Mouse (Mus musculus): ENCODE measurements around the gene Krt6b.
"Not testable (repeated sequence)": the region's sequence is repeated elsewhere in the genome, so short reads cannot be mapped to it uniquely, and the experiment has no call there.

Krt6b gene

GRCm38 (mm10) chr15:101680187-101680586 is at the start of gene Krt6b:
Gene Krt6b (minus strand): TSS chr15:101680287.
- DNase-seq (ENCODE audit: low spot score), result no peak

- no peak for DNase-seq (ENCODE audit: low spot score)
These were observed 44.6 kb upstream of the Krt6b start for GRCm38 (mm10) chr15:101724686-101725085.

- no peak for DNase-seq (ENCODE audit: low spot score)
These were observed 35.7 kb upstream of the Krt6b start for GRCm38 (mm10) chr15:101715831-101716230.

GRCm38 (mm10) chr15:101714356-101714755 is 34.3 kb upstream of the Krt6b start:
- no peak for DNase-seq (ENCODE audit: low spot score)

GRCm38 (mm10) chr15:101713731-101714130 is 33.6 kb upstream of the Krt6b start:
- DNase-seq (ENCODE audit: low spot score), result no peak

GRCm38 (mm10) chr15:101712720-101713119 is 32.6 kb upstream of the Krt6b start, which contains the start of gene Krt5:
Gene Krt5 (minus strand): TSS chr15:101712898.
- DNase-seq (ENCODE audit: low spot score), result no peak

- DNase-seq (ENCODE audit: low spot score), result no peak
These were observed 28.6 kb upstream of the Krt6b start for GRCm38 (mm10) chr15:101708683-101709082.

- DNase-seq (ENCODE audit: low spot score), result no peak
These were observed 27.4 kb upstream of the Krt6b start for GRCm38 (mm10) chr15:101707454-101707853.

- no peak for DNase-seq (ENCODE audit: low spot score)
These were observed 24.0 kb upstream of the Krt6b start for GRCm38 (mm10) chr15:101704066-101704465.

- DNase-seq (ENCODE audit: low spot score), result no peak
These were observed 22.3 kb upstream of the Krt6b start for GRCm38 (mm10) chr15:101702380-101702779.

- no peak for DNase-seq (ENCODE audit: low spot score)
These were observed 19.8 kb upstream of the Krt6b start for GRCm38 (mm10) chr15:101699866-101700265.

GRCm38 (mm10) chr15:101699192-101699591 is 19.1 kb upstream of the Krt6b start:
- DNase-seq (ENCODE audit: low spot score), result no peak

- no peak for DNase-seq (ENCODE audit: low spot score)
These were observed 17.5 kb upstream of the Krt6b start for GRCm38 (mm10) chr15:101697326-101698188.

- DNase-seq (ENCODE audit: low spot score), result no peak
These were observed 14.1 kb upstream of the Krt6b start, which contains the start of gene Krt6a for GRCm38 (mm10) chr15:101694207-101694606. Gene Krt6a (minus strand): TSS chr15:101694307.

GRCm38 (mm10) chr15:101690460-101690859 is 10.4 kb upstream of the Krt6b start:
- DNase-seq (ENCODE audit: low spot score), result not testable (repeated sequence)

GRCm38 (mm10) chr15:101688161-101688560 is 8.1 kb upstream of the Krt6b start:
- DNase-seq (ENCODE audit: low spot score), result no peak

- no peak for DNase-seq (ENCODE audit: low spot score)
These were observed 4.1 kb downstream of the Krt6b start for GRCm38 (mm10) chr15:101675978-101676377.

- DNase-seq (ENCODE audit: low spot score), result no peak
These were observed 27.3 kb downstream of the Krt6b start for GRCm38 (mm10) chr15:101652736-101653265.

- DNase-seq (ENCODE audit: low spot score), result no peak
These were observed 32.8 kb downstream of the Krt6b start, which contains the start of gene Gm5478 for GRCm38 (mm10) chr15:101647280-101647679. Gene Gm5478 (minus strand): TSS chr15:101647380.

- DNase-seq (ENCODE audit: low spot score), result no peak
These were observed 52.2 kb downstream of the Krt6b start, which contains the start of gene Gm5414 for GRCm38 (mm10) chr15:101627884-101628283. Gene Gm5414 (minus strand): TSS chr15:101628188.

Measured in ovary, adult 18-20 months (tissue).